Mouse (Mus musculus) cortical plate, adult 2 months (tissue): Measurements from ENCODE around the gene Gm11007. TPM values are rescaled to one million over a fixed set of nuclear protein-coding genes. Genes with fewer than 3 reads are reported as not detected.
"Not testable (repeated sequence)": the region's sequence is repeated elsewhere in the genome, so short reads cannot be mapped to it uniquely, and the experiment has no call there.

Experiments used
- H3K27ac ChIP-seq: fragments of 200-500 bp; 2 replicates; pipeline ENCODE4 v1.5.1; 2012; ENCODE audit warnings: low read length, control low read depth, inconsistent platforms; ENCODE audit not compliant: insufficient read depth
- H3K4me1 ChIP-seq: fragments of 200-500 bp; 2 replicates; pipeline ENCODE4 v1.6.1; 2011; ENCODE audit warnings: low read length; ENCODE audit not compliant: control insufficient read depth, insufficient read depth
- H3K4me3 ChIP-seq: fragments of 200-500 bp; 2 replicates; pipeline ENCODE4 v1.5.1; 2011; ENCODE audit warnings: mild to moderate bottlenecking, low read length, control low read depth; ENCODE audit not compliant: insufficient read depth
- polyA plus RNA-seq: library from polyadenylated mRNA; depleted of rRNA; stranded (reverse); fragments of >200 nt; gene quantifications from 2 replicates; pipeline ENCODE4 v1.2.3, GENCODE M21; 2012; rRNA removed

Gm11007 gene
- polyA plus RNA-seq = not detected in 2 replicates

GRCm38 (mm10) chr2:175643678-175644077, at the start of gene Gm11007:
TSS of gene Gm11007 (plus strand) at chr2:175643978.
- H3K27ac ChIP-seq, H3K4me3 ChIP-seq, H3K4me1 ChIP-seq: not testable (repeated sequence)

Other genes starting within 250 kb of the Gm11007 start
- gene Gm4724, start 208.2 kb upstream of the Gm11007 start, polyA plus RNA-seq = 33.4 and 34.7 TPM in 2 replicates
- gene Zfp965, start 174.0 kb upstream of the Gm11007 start, polyA plus RNA-seq = 3.1 and 3.5 TPM in 2 replicates
- gene Zfp969, start 59.7 kb downstream of the Gm11007 start, polyA plus RNA-seq = not detected in 2 replicates
- not detected in 2 replicates for gene Gm2007, start 97.6 kb downstream of the Gm11007 start, polyA plus RNA-seq
- gene Gm14288, start 157.1 kb downstream of the Gm11007 start, polyA plus RNA-seq = 5.9 and 6.8 TPM in 2 replicates
- gene Gm6710, start 225.2 kb downstream of the Gm11007 start, polyA plus RNA-seq = 8.2 and 9.1 TPM in 2 replicates